Mouse (Mus musculus) embryonic facial prominence, embryonic 11.5 days (tissue): ENCODE measurements around the gene Sgf29. TPM values are rescaled to one million over a fixed set of nuclear protein-coding genes. Genes with fewer than 3 reads are reported as not detected.

Experiments
- ATAC-seq: fragments of 200-750 bp; cut with Nextera tagmentation; replicated peaks from 2 replicates; pipeline ENCODE4 v1.8.0; 2017; ENCODE audit warnings: low read depth; ENCODE audit not compliant: insufficient number of reproducible peaks, low FRiP score, low TSS enrichment
- DNase-seq: peaks from one replicate; pipeline ENCODE4 v3.0.0-alpha.2; 2015; ENCODE audit warnings: low spot score
- H3K27ac ChIP-seq: fragments of 300-500 bp; sonication (generic); replicated peaks from 2 replicates; pipeline ENCODE4 v1.5.1; 2014; ENCODE audit warnings: mild to moderate bottlenecking, low read depth, low read length, control low read depth
- H3K27me3 ChIP-seq: fragments of 300-500 bp; sonication (generic); 2 replicates; pipeline ENCODE4 v1.6.1; 2014; ENCODE audit warnings: mild to moderate bottlenecking, low read length, moderate library complexity, mixed read lengths; ENCODE audit not compliant: control insufficient read depth, insufficient read depth
- H3K36me3 ChIP-seq: fragments of 300-500 bp; sonication (generic); replicated peaks from 2 replicates; pipeline ENCODE4 v1.6.1; 2014; ENCODE audit warnings: low read depth, mild to moderate bottlenecking, low read length, moderate library complexity, mixed read lengths; ENCODE audit not compliant: control insufficient read depth, insufficient read depth
- H3K4me1 ChIP-seq: fragments of 300-500 bp; sonication (generic); 2 replicates; pipeline ENCODE4 v1.6.1; 2014; ENCODE audit warnings: low read length, mixed read lengths; ENCODE audit not compliant: control insufficient read depth, insufficient read depth
- H3K4me2 ChIP-seq: fragments of 300-500 bp; sonication (generic); 2 replicates; pipeline ENCODE4 v1.6.1; 2014; ENCODE audit warnings: low read depth, mild to moderate bottlenecking, control low read depth, low read length, moderate library complexity
- H3K4me3 ChIP-seq: fragments of 300-500 bp; sonication (generic); 2 replicates; pipeline ENCODE4 v1.5.1; 2014; ENCODE audit warnings: low read depth, low read length, control low read depth
- H3K9ac ChIP-seq: fragments of 300-500 bp; sonication (generic); replicated peaks from 2 replicates; pipeline ENCODE4 v1.6.1; 2014; ENCODE audit warnings: mild to moderate bottlenecking, control low read depth, low read length
- H3K9me3 ChIP-seq: fragments of 300-500 bp; sonication (generic); replicated peaks from 2 replicates; pipeline ENCODE4 v1.6.1; 2016; ENCODE audit warnings: mild to moderate bottlenecking, low read length, inconsistent platforms, mixed read lengths; ENCODE audit not compliant: control insufficient read depth
- WGBS: fragments of 180-500 bp; shearing (Covaris S2); extraction: QIAGEN DNeasy Blood & Tissue Kit; methylation state at CpG from one replicate; pipeline ENCODE4 v1.1.7; 2014; 5-methylcytosine and 5-hydroxymethylcytosine counted together
- polyA plus RNA-seq: library from polyadenylated mRNA; unstranded; fragments of >200 nt; fragmentation: Nextera tagmentation; extraction: Ambion mirVana; gene quantifications from 2 replicates; pipeline ENCODE4 v1.2.1, GENCODE M21; 2014

The Sgf29 gene
- polyA plus RNA-seq, 1 experiment from 2014 or later: 53.7 TPM

DNA sequence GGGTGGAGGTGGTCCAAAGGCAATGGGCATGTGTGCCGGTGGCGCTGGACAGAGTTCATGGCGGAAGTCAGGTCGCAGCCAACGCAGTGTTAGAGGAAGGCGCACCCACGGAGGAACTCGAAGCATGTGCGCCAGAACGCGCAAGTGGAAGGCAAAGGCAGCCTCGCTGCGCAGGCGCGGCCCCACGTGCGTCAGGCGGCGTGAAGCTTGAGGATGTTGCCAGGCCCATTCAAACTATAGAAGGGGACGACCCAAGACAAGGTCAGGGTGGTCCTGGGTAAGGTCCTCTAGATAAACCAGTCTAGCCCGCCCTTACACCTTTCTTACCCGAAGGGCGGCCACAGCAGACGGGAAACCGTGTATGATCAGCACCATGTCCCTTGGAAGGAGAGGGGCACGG, 43.3 kb downstream of the Sgf29 start:
- Histone ChIP-seq H3K27me3 (no peaks in the 10 kb centered on the region), H3K27ac (no peak overlapping the region), H3K4me1 (peaks cover 2% of the 10 kb centered on the region; the same call in 1 of the 2 replicates), H3K36me3 (no peaks in the 10 kb centered on the region; the same call in 1 of the 2 replicates), H3K9ac (no peak overlapping the region), H3K4me3 (no peak overlapping the region), H3K4me2 (no peak overlapping the region), H3K9me3 (no peaks in the 10 kb centered on the region)
- ATAC-seq (no peak), DNase-seq (no peak)
- WGBS: 94% methylated on average over 25 of the region's 26 CpGs

DNA sequence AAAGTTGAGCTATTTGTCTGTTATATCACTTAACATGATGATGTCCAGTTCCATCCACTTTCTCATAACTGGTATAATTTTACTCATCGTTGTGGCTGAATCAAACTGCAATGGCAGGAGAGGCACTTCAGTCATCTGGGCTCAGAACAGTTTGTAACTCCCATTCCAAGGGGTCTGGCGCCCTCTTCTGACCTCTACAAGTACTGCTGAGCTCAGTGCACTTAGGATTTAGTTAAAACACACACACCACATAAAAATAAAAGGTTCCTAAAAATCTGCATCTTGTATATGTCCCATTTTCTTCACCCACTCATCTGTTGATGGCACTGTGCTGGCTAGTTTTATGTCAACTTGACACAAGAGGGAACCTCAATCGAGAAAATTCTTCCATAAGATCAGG, 44.1 kb downstream of the Sgf29 start:
- peaks cover 2% of the 10 kb centered on the region; the same call in 1 of the 2 replicates for H3K4me1 ChIP-seq
- WGBS: 34% methylated on average over 3 of the region's 3 CpGs

GRCm38 (mm10) chr7:126693781-126694180, 44.7 kb downstream of the Sgf29 start:
- Histone ChIP-seq H3K9me3 (no peaks in the 10 kb centered on the region), H3K4me3 (no peak overlapping the region), H3K36me3 (no peaks in the 10 kb centered on the region; the same call in 1 of the 2 replicates), H3K4me1 (peaks cover 2% of the 10 kb centered on the region; the same call in 1 of the 2 replicates), H3K27me3 (no peaks in the 10 kb centered on the region), H3K9ac (no peak overlapping the region), H3K4me2 (no peak overlapping the region), H3K27ac (no peak overlapping the region)
- WGBS: 89% methylated on average over 7 of the region's 7 CpGs
- DNase-seq: no peak
- ATAC-seq: no peak

More for the DNA sequence above, 44.1 kb downstream of the Sgf29 start:
- H3K9ac ChIP-seq: no peak overlapping the region
- DNase-seq (peak; percentile 88), ATAC-seq (no peak)
- H3K9me3 ChIP-seq: no peaks in the 10 kb centered on the region
- H3K27me3 ChIP-seq: no peaks in the 10 kb centered on the region
- H3K4me2 ChIP-seq: no peak overlapping the region
- no peak overlapping the region for H3K4me3 ChIP-seq
- H3K27ac ChIP-seq: no peak overlapping the region
- H3K36me3 ChIP-seq: no peaks in the 10 kb centered on the region; the same call in 1 of the 2 replicates

GRCm38 (mm10) chr7:126694441-126695051, 45.4 kb downstream of the Sgf29 start:
- H3K27ac ChIP-seq: peak overlapping the region; percentile 89; the same call in 1 of the 2 replicates
- no peaks in the 10 kb centered on the region; the same call in 1 of the 2 replicates for H3K36me3 ChIP-seq
- H3K27me3 ChIP-seq: no peaks in the 10 kb centered on the region
- WGBS: 44% methylated on average over 10 of the region's 10 CpGs
- DNase-seq (no peak), ATAC-seq (no peak)
- H3K4me2 ChIP-seq: peak overlapping the region; percentile 76
- H3K9me3 ChIP-seq: no peaks in the 10 kb centered on the region
- peaks cover 2% of the 10 kb centered on the region; the same call in 1 of the 2 replicates for H3K4me1 ChIP-seq
- H3K4me3 ChIP-seq: peak overlapping the region; percentile 85
- peak overlapping the region; percentile 37 for H3K9ac ChIP-seq

GRCm38 (mm10) chr7:126695210-126695611, 46.1 kb downstream of the Sgf29 start, which contains the start of gene Bola2:
Gene Bola2 (plus strand): TSS chr7:126695401.
- Histone ChIP-seq H3K36me3 (no peaks in the 10 kb centered on the region; the same call in 1 of the 2 replicates), H3K27ac (peak within 1 kb of the TSS; percentile 89), H3K9me3 (no peaks in the 10 kb centered on the region), H3K27me3 (no peaks in the 10 kb centered on the region), H3K4me2 (peak within 1 kb of the TSS; percentile 76), H3K4me1 (peaks cover 2% of the 10 kb centered on the region; the same call in 1 of the 2 replicates), H3K9ac (peak within 1 kb of the TSS; percentile 90), H3K4me3 (peak within 1 kb of the TSS; percentile 85)
- under 1% methylated on average over 31 of the region's 31 CpGs for WGBS
- ATAC-seq: peak; percentile 61
- peak; percentile 67 for DNase-seq

DNA sequence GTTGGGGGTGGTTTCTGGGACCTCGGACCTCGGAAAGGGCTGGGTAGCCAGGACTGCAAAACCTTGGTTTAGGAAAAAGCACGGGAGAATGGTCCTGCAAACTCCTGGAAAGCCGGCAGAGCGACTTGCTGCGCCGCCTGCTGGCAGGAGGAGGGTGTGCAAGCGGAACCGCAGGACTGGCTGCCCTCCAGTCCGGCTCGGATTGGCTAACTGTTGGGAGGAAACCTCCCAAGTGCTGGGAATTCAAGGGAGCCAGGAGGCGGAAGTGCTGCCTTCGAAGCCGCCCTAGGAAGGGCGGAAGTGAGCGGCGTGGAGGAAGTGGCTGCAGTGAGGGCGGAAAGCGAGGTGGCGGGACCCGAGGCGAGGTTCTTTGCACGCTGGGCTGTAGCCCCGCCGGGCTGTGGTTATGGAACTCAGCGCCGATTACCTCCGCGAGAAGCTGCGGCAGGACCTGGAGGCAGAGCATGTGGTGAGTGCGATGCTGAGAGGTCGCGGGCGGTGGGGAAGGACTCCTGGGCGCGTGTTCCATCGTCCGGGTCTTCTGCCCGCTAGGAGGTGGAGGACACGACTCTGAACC, 46.6 kb downstream of the Sgf29 start, which contains the start of gene Slx1b:
TSS of gene Slx1b (minus strand) at position 154 of the 577 bp plus-strand sequence.
- peak within 1 kb of the TSS; percentile 76 for H3K4me2 ChIP-seq
- WGBS: 0% methylated on average over 37 of the region's 40 CpGs
- peaks cover 2% of the 10 kb centered on the region; the same call in 1 of the 2 replicates for H3K4me1 ChIP-seq
- no peaks in the 10 kb centered on the region for H3K27me3 ChIP-seq
- peak; percentile 95 for ATAC-seq
- no peaks in the 10 kb centered on the region for H3K9me3 ChIP-seq
- H3K36me3 ChIP-seq: no peaks in the 10 kb centered on the region; the same call in 1 of the 2 replicates
- peak within 1 kb of the TSS; percentile 90 for H3K9ac ChIP-seq
- peak; percentile 98 for DNase-seq
- H3K4me3 ChIP-seq: peak within 1 kb of the TSS; percentile 85
- peak within 1 kb of the TSS; percentile 89 for H3K27ac ChIP-seq

DNA sequence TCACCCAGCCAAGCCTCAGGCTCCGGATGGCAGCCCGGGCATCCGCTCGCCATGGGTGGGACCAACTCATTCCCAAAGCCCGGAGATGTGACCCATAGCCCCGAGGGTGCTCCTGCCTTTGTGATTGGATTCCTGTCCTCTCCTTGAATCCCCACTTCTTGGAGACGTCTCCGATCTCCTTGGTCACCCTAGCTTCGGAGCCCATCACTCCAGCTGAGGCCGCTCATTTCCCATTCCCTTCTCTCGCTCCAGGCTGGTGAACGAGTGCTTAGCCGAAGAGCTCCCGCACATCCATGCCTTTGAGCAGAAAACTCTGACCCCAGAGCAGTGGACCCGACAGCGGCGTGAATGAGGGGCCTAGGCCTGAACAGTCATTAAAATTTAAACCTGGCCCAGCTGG, 47.2 kb downstream of the Sgf29 start:
- 4% methylated on average over 17 of the region's 17 CpGs for WGBS
- Histone ChIP-seq H3K9me3 (no peaks in the 10 kb centered on the region), H3K4me2 (peak overlapping the region; percentile 76), H3K4me3 (peak overlapping the region; percentile 85), H3K9ac (peak overlapping the region; percentile 90), H3K36me3 (no peaks in the 10 kb centered on the region; the same call in 1 of the 2 replicates), H3K4me1 (peaks cover 2% of the 10 kb centered on the region; the same call in 1 of the 2 replicates), H3K27ac (no peak overlapping the region), H3K27me3 (no peaks in the 10 kb centered on the region)
- DNase-seq (no peak), ATAC-seq (no peak)

DNA sequence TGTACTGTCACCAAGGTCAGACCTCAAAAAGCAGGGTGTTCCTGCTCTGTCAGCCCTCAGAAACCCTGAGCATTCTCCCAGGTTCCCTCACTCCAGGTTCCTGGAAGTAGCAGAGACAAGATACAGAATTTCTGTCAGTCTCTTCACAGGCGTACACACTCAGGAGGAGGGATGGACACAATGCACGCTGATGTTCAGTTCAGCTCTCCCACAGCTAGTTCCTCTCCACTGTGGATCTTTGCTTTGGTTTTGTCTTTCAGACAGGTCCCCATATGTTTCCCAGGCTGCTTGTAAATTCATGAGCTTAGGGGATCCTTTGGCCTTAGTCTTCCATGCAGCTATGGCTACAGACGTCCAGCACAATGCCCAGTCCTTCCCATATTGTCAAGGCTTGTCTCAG, 47.8 kb downstream of the Sgf29 start:
- H3K4me1 ChIP-seq: peaks cover 2% of the 10 kb centered on the region; the same call in 1 of the 2 replicates
- peak overlapping the region; percentile 76; the same call in 1 of the 2 replicates for H3K4me2 ChIP-seq
- H3K9me3 ChIP-seq: no peaks in the 10 kb centered on the region
- no peaks in the 10 kb centered on the region for H3K27me3 ChIP-seq
- H3K4me3 ChIP-seq: peak overlapping the region; percentile 85; the same call in 1 of the 2 replicates
- no peak overlapping the region for H3K27ac ChIP-seq
- ATAC-seq: no peak
- H3K9ac ChIP-seq: peak overlapping the region; percentile 1; the same call in 1 of the 2 replicates
- WGBS: 85% methylated on average over 3 of the region's 3 CpGs
- H3K36me3 ChIP-seq: no peaks in the 10 kb centered on the region
- no peak for DNase-seq
